Mouse (Mus musculus): ENCODE measurements at regions not wholly inside any gene's neighbourhood (a gene's known extent, or its start where the extent isn't known, plus 50 kb on each side); places are given as distances from the start of the nearest gene placed in this dataset.

GRCm38 (mm10) chr5:126769031-126769430 is 472.6 kb upstream of the Tmem132c start:
- Histone ChIP-seq H3K4me3 (replicated peaks; ENCODE audit: low read length) (no peak overlapping the region), H3K9me3 (ENCODE audit: control insufficient read depth, low read length) (no peaks in the 10 kb centered on the region), H3K4me1 (ENCODE audit: control insufficient read depth, insufficient read depth, low read length) (no peaks in the 10 kb centered on the region), H3K4me2 (replicated peaks; ENCODE audit: low read depth, low read length, severe bottlenecking) (no peak overlapping the region), H3K36me3 (ENCODE audit: control insufficient read depth, insufficient read depth, low read length) (no peaks in the 10 kb centered on the region), H3K27ac (replicated peaks; ENCODE audit: low read depth, low read length) (no peak overlapping the region), H3K27me3 (ENCODE audit: control insufficient read depth, insufficient read depth, low read length) (0 out of 2 replicates have a peak, but pooled peaks cover 9% of the 10 kb centered on the region), H3K9ac (ENCODE audit: low read depth, low read length, severe bottlenecking) (no peak overlapping the region)
- no peak for TF ChIP-seq POLR2A (IDR thresholded peaks at IDR 0.05; ENCODE audit: borderline replicate concordance, extremely low read depth, insufficient read depth, insufficient read length)
- ATAC-seq (ENCODE audit: low FRiP score, low read depth) (no peak), DNase-seq (ENCODE audit: low spot score) (no peak)
- WGBS: 40% methylated on average over 11 of the region's 11 CpGs

GRCm38 (mm10) chr5:126787706-126788610 is 453.6 kb upstream of the Tmem132c start:
- no peaks in the 10 kb centered on the region; the same call in 1 of the 2 replicates for H3K27me3 ChIP-seq (ENCODE audit: control insufficient read depth, insufficient read depth, low read length)
- H3K4me1 ChIP-seq (ENCODE audit: control insufficient read depth, insufficient read depth, low read length): peaks cover 9% of the 10 kb centered on the region
- H3K9ac ChIP-seq (ENCODE audit: low read depth, low read length, severe bottlenecking): peak overlapping the region; percentile 25; the same call in 1 of the 2 replicates
- ATAC-seq (ENCODE audit: low FRiP score, low read depth) (no peak), DNase-seq (ENCODE audit: low spot score) (peak; percentile 22)
- 5% methylated on average over 29 of the region's 29 CpGs for WGBS
- H3K27ac ChIP-seq (replicated peaks; ENCODE audit: low read depth, low read length): no peak overlapping the region
- H3K4me3 ChIP-seq (replicated peaks; ENCODE audit: low read length): peak overlapping the region; percentile 30
- no peaks in the 10 kb centered on the region for H3K36me3 ChIP-seq (ENCODE audit: control insufficient read depth, insufficient read depth, low read length)
- H3K9me3 ChIP-seq (ENCODE audit: control insufficient read depth, low read length): no peaks in the 10 kb centered on the region
- H3K4me2 ChIP-seq (replicated peaks; ENCODE audit: low read depth, low read length, severe bottlenecking): peak overlapping the region; percentile 58
- TF ChIP-seq POLR2A (IDR thresholded peaks at IDR 0.05; ENCODE audit: borderline replicate concordance, extremely low read depth, insufficient read depth, insufficient read length): no peak

DNA sequence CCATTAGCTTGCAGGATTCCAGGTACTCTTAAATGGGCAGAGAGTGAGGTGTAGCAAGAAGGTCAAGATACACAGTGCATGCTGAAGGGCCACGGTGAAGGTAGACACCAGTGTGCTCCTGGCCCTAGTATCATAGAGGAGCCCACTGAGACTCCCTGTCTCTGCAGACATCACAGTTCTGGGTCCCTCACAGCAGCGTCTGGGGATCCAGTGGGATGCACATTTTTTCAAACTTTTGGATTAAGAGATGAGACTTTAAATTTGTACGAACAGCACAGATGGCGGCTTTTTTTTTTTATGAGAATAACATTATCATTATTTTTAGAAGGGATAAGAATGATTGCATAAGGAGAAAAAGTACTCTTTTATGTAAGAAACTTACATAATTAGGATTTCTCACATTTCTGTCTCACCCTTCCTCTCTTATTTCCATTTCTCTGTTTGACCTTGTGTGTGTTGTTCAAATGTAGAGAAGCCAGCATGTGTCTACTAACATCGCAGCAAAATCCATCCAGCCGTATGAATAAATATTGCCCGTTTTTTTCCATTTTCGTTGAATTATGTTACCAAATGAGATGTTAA is 441.8 kb upstream of the Tmem132c start:
- no peaks in the 10 kb centered on the region for H3K4me1 ChIP-seq (ENCODE audit: control insufficient read depth, insufficient read depth, low read length)
- 92% methylated on average over 8 of the region's 8 CpGs for WGBS
- no peak overlapping the region for H3K27ac ChIP-seq (replicated peaks; ENCODE audit: low read depth, low read length)
- H3K9me3 ChIP-seq (ENCODE audit: control insufficient read depth, low read length): no peaks in the 10 kb centered on the region
- H3K9ac ChIP-seq (ENCODE audit: low read depth, low read length, severe bottlenecking): no peak overlapping the region
- no peak for ATAC-seq (ENCODE audit: low FRiP score, low read depth)
- no peak overlapping the region for H3K4me3 ChIP-seq (replicated peaks; ENCODE audit: low read length)
- DNase-seq (ENCODE audit: low spot score): no peak
- TF ChIP-seq POLR2A (IDR thresholded peaks at IDR 0.05; ENCODE audit: borderline replicate concordance, extremely low read depth, insufficient read depth, insufficient read length): no peak
- no peak overlapping the region for H3K4me2 ChIP-seq (replicated peaks; ENCODE audit: low read depth, low read length, severe bottlenecking)
- no peaks in the 10 kb centered on the region for H3K36me3 ChIP-seq (ENCODE audit: control insufficient read depth, insufficient read depth, low read length)
- H3K27me3 ChIP-seq (ENCODE audit: control insufficient read depth, insufficient read depth, low read length): no peaks in the 10 kb centered on the region

GRCm38 (mm10) chr5:126806656-126807055 is 435.0 kb upstream of the Tmem132c start:
- no peaks in the 10 kb centered on the region for H3K36me3 ChIP-seq (ENCODE audit: control insufficient read depth, insufficient read depth, low read length)
- no peaks in the 10 kb centered on the region for H3K4me1 ChIP-seq (ENCODE audit: control insufficient read depth, insufficient read depth, low read length)
- no peak for ATAC-seq (ENCODE audit: low FRiP score, low read depth)
- H3K9ac ChIP-seq (ENCODE audit: low read depth, low read length, severe bottlenecking): no peak overlapping the region
- no peak overlapping the region for H3K4me3 ChIP-seq (replicated peaks; ENCODE audit: low read length)
- no peaks in the 10 kb centered on the region for H3K27me3 ChIP-seq (ENCODE audit: control insufficient read depth, insufficient read depth, low read length)
- H3K9me3 ChIP-seq (ENCODE audit: control insufficient read depth, low read length): 0 out of 2 replicates have a peak, but pooled peaks cover 1% of the 10 kb centered on the region
- no peak overlapping the region for H3K27ac ChIP-seq (replicated peaks; ENCODE audit: low read depth, low read length)
- no peak for TF ChIP-seq POLR2A (IDR thresholded peaks at IDR 0.05; ENCODE audit: borderline replicate concordance, extremely low read depth, insufficient read depth, insufficient read length)
- no peak for DNase-seq (ENCODE audit: low spot score)
- no peak overlapping the region for H3K4me2 ChIP-seq (replicated peaks; ENCODE audit: low read depth, low read length, severe bottlenecking)

DNA sequence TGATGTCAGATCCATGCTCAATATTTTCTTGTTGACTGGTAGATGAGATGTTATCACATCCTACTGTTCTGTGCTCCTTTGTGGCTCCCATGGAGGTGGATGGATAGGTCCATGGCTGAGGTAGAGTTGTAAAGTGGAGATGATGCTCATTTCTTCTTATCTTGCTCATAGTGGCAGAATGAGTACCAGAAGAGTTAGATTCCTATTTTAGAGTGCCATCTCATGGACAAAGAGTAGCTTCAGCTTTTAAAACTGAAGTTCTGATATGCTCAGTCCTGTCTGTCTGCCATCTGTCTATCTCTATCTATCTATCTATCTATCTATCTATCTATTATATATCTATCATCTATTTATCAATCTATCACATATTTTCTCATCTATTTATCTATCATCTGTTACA is 425.5 kb upstream of the Tmem132c start:
- no peak overlapping the region for H3K4me3 ChIP-seq (replicated peaks; ENCODE audit: low read length)
- no peak overlapping the region for H3K9ac ChIP-seq (ENCODE audit: low read depth, low read length, severe bottlenecking)
- H3K4me1 ChIP-seq (ENCODE audit: control insufficient read depth, insufficient read depth, low read length): no peaks in the 10 kb centered on the region
- no peaks in the 10 kb centered on the region for H3K27me3 ChIP-seq (ENCODE audit: control insufficient read depth, insufficient read depth, low read length)
- H3K36me3 ChIP-seq (ENCODE audit: control insufficient read depth, insufficient read depth, low read length): no peaks in the 10 kb centered on the region
- no peak for TF ChIP-seq POLR2A (IDR thresholded peaks at IDR 0.05; ENCODE audit: borderline replicate concordance, extremely low read depth, insufficient read depth, insufficient read length)
- no peak for DNase-seq (ENCODE audit: low spot score)
- no peak overlapping the region for H3K27ac ChIP-seq (replicated peaks; ENCODE audit: low read depth, low read length)
- no peak overlapping the region for H3K4me2 ChIP-seq (replicated peaks; ENCODE audit: low read depth, low read length, severe bottlenecking)
- no peak for ATAC-seq (ENCODE audit: low FRiP score, low read depth)
- 0 out of 2 replicates have a peak, but pooled peaks cover 3% of the 10 kb centered on the region for H3K9me3 ChIP-seq (ENCODE audit: control insufficient read depth, low read length)

Measured in limb, embryonic 14.5 days (tissue).